Mouse (Mus musculus): ENCODE results near the gene Mrpl18.
"Not testable (repeated sequence)": the region's sequence is repeated elsewhere in the genome, so short reads cannot be mapped to it uniquely, and the experiment has no call there.

The Mrpl18 gene

GRCm38 (mm10) chr17:12915881-12916583 lies at the start of gene Mrpl18:
Mrpl18 (minus strand) TSS chr17:12916345.
- peak; percentile 100 for DNase-seq (ENCODE audit: low read depth)

GRCm38 (mm10) chr17:12963476-12963875 lies 47.3 kb upstream of the Mrpl18 start:
- DNase-seq (ENCODE audit: low read depth), result no peak

- DNase-seq (ENCODE audit: low read depth), result peak; percentile 96
Measured at GRCm38 (mm10) chr17:12960331-12960873, 44.3 kb upstream of the Mrpl18 start, which contains the start of gene Acat2. Acat2 (minus strand) TSS chr17:12960747.

GRCm38 (mm10) chr17:12959377-12959776 lies 43.2 kb upstream of the Mrpl18 start:
- not testable (repeated sequence) for DNase-seq (ENCODE audit: low read depth)

GRCm38 (mm10) chr17:12956664-12957063 lies 40.5 kb upstream of the Mrpl18 start:
- no peak for DNase-seq (ENCODE audit: low read depth)

GRCm38 (mm10) chr17:12949669-12950068 lies 33.5 kb upstream of the Mrpl18 start:
- DNase-seq (ENCODE audit: low read depth), result no peak

- DNase-seq (ENCODE audit: low read depth), result peak; percentile 26
Measured at GRCm38 (mm10) chr17:12942459-12943162, 26.5 kb upstream of the Mrpl18 start.

GRCm38 (mm10) chr17:12941543-12942260 lies 25.6 kb upstream of the Mrpl18 start:
- no peak for DNase-seq (ENCODE audit: low read depth)

- peak; percentile 32 for DNase-seq (ENCODE audit: low read depth)
Measured at GRCm38 (mm10) chr17:12940151-12940805, 24.1 kb upstream of the Mrpl18 start, which contains the start of gene Acat3. Acat3 (minus strand) TSS chr17:12940600.

- DNase-seq (ENCODE audit: low read depth), result not testable (repeated sequence)
Measured at GRCm38 (mm10) chr17:12939377-12940148, 23.4 kb upstream of the Mrpl18 start.

- no peak for DNase-seq (ENCODE audit: low read depth)
Measured at GRCm38 (mm10) chr17:12938077-12938476, 21.9 kb upstream of the Mrpl18 start.

GRCm38 (mm10) chr17:12937412-12937970 lies 21.3 kb upstream of the Mrpl18 start:
- no peak for DNase-seq (ENCODE audit: low read depth)

GRCm38 (mm10) chr17:12935719-12936118 lies 19.6 kb upstream of the Mrpl18 start:
- no peak for DNase-seq (ENCODE audit: low read depth)

GRCm38 (mm10) chr17:12931576-12931975 lies 15.4 kb upstream of the Mrpl18 start:
- not testable (repeated sequence) for DNase-seq (ENCODE audit: low read depth)

- DNase-seq (ENCODE audit: low read depth), result no peak
Measured at GRCm38 (mm10) chr17:12925703-12926180, 9.6 kb upstream of the Mrpl18 start.

- no peak for DNase-seq (ENCODE audit: low read depth)
Measured at GRCm38 (mm10) chr17:12925001-12925400, 8.9 kb upstream of the Mrpl18 start.

- no peak for DNase-seq (ENCODE audit: low read depth)
Measured at GRCm38 (mm10) chr17:12921073-12921472, 4.9 kb upstream of the Mrpl18 start.

- peak; percentile 78 for DNase-seq (ENCODE audit: low read depth)
Measured at GRCm38 (mm10) chr17:12916588-12917380, 639 bp upstream of the Mrpl18 start.

- DNase-seq (ENCODE audit: low read depth), result no peak
Measured at GRCm38 (mm10) chr17:12915488-12915880, 661 bp downstream of the Mrpl18 start, which contains the start of gene Tcp1. Tcp1 (plus strand) TSS chr17:12915701.

GRCm38 (mm10) chr17:12910391-12910790 lies 5.8 kb downstream of the Mrpl18 start:
- DNase-seq (ENCODE audit: low read depth), result no peak

Measured in induced T-regulatory cell, adult 2 months (primary cell).